Mouse (Mus musculus) CD8-positive naive resting alpha-beta T cell, adult 2 months (primary cell): ENCODE results near the gene Hoxd10.

ENCODE experiments used
- DNase-seq, 2 experiments: peaks; one replicate each; pipeline ENCODE4 v3.0.0; 2022; ENCODE audit warnings: low read depth in 2 of 2, low spot score in 2 of 2

Hoxd10 gene

GRCm38 (mm10) chr2:74730331-74730730 is 38.6 kb downstream of the Hoxd10 start:
- DNase-seq = no peak

- DNase-seq = no peak
Observed at GRCm38 (mm10) chr2:74731055-74731454, 39.3 kb downstream of the Hoxd10 start.

- DNase-seq = no peak
Observed at GRCm38 (mm10) chr2:74731799-74732512, 40.2 kb downstream of the Hoxd10 start.

GRCm38 (mm10) chr2:74732513-74733316 is 41.0 kb downstream of the Hoxd10 start:
- no peak for DNase-seq

- no peak for DNase-seq
Observed at GRCm38 (mm10) chr2:74733317-74733661, 41.6 kb downstream of the Hoxd10 start.

GRCm38 (mm10) chr2:74733765-74734164 is 42.0 kb downstream of the Hoxd10 start:
- DNase-seq = no peak

GRCm38 (mm10) chr2:74734451-74734850 is 42.7 kb downstream of the Hoxd10 start:
- no peak for DNase-seq

GRCm38 (mm10) chr2:74734996-74735811 is 43.5 kb downstream of the Hoxd10 start:
- DNase-seq = no peak

- no peak for DNase-seq
Observed at GRCm38 (mm10) chr2:74735851-74736687, 44.3 kb downstream of the Hoxd10 start.

- DNase-seq = no peak
Observed at GRCm38 (mm10) chr2:74736688-74737577, 45.2 kb downstream of the Hoxd10 start.

GRCm38 (mm10) chr2:74737578-74738070 is 45.9 kb downstream of the Hoxd10 start:
- no peak for DNase-seq

- no peak for DNase-seq
Observed at GRCm38 (mm10) chr2:74738623-74739475, 47.1 kb downstream of the Hoxd10 start.

- no peak for DNase-seq
Observed at GRCm38 (mm10) chr2:74739476-74739800, 47.7 kb downstream of the Hoxd10 start.

- no peak for DNase-seq
Observed at GRCm38 (mm10) chr2:74739869-74740268, 48.1 kb downstream of the Hoxd10 start.

- DNase-seq = no peak
Observed at GRCm38 (mm10) chr2:74740311-74741091, 48.8 kb downstream of the Hoxd10 start.

- no peak for DNase-seq
Observed at GRCm38 (mm10) chr2:74741252-74741978, 49.7 kb downstream of the Hoxd10 start.

- DNase-seq = no peak
Observed at GRCm38 (mm10) chr2:74741979-74742277, 50.2 kb downstream of the Hoxd10 start.
